Mouse (Mus musculus) liver, adult 10 weeks (tissue): Measurements from ENCODE around the gene Prss44. TPM values are rescaled to one million over a fixed set of nuclear protein-coding genes. Genes with fewer than 3 reads are reported as not detected.

Experiments used
- polyA plus RNA-seq: library from polyadenylated mRNA; stranded (reverse); fragments of 350-450 nt; fragmentation: Illumina TruSeq; extraction: RNeasy Lipid Tissue Mini Kit (QIAGEN cat#74804); gene quantifications from one replicate; pipeline ENCODE4 v1.2.3, GENCODE M21; 2014; ENCODE audit warnings: low read depth, low replicate concordance

Prss44 gene
- polyA plus RNA-seq = not detected

GRCm38 (mm10) chr9:110813789-110814188 lies at the start of gene Prss44:
Gene Prss44 (plus strand): TSS chr9:110813994.

GRCm38 (mm10) chr9:110797866-110798265 lies 15.9 kb upstream of the Prss44 start, which contains the start of gene Prss42:
Gene Prss42 (plus strand): TSS chr9:110798166.

GRCm38 (mm10) chr9:110826390-110826789 lies 12.6 kb downstream of the Prss44 start, which contains the start of gene Prss43:
Gene Prss43 (plus strand): TSS chr9:110826690.

GRCm38 (mm10) chr9:110834411-110834810 lies 20.6 kb downstream of the Prss44 start, which contains the start of gene Prss45:
Gene Prss45 (plus strand): TSS chr9:110834588.

GRCm38 (mm10) chr9:110844206-110844605 lies 30.4 kb downstream of the Prss44 start, which contains the start of gene Prss46:
Gene Prss46 (plus strand): TSS chr9:110844506.

GRCm38 (mm10) chr9:110857781-110858472 lies 44.1 kb downstream of the Prss44 start, which contains the start of gene Prss50:
Gene Prss50 (plus strand): TSS chr9:110857967.

Other genes starting within 250 kb of the Prss44 start
- gene Nradd, start 189.5 kb upstream of the Prss44 start, polyA plus RNA-seq = not detected
- 1.2 TPM for gene Nbeal2, start 159.8 kb upstream of the Prss44 start, polyA plus RNA-seq
- 1.9 TPM for gene Ccdc12, start 157.5 kb upstream of the Prss44 start, polyA plus RNA-seq
- gene Myl3, start 72.1 kb upstream of the Prss44 start, polyA plus RNA-seq = not detected
- 0.45 TPM for gene Pth1r, start 66.8 kb upstream of the Prss44 start, polyA plus RNA-seq
- gene Prss42, start 15.8 kb upstream of the Prss44 start, polyA plus RNA-seq = not detected
- not detected for gene Prss43, start 12.7 kb downstream of the Prss44 start, polyA plus RNA-seq
- gene Prss45, start 20.6 kb downstream of the Prss44 start, polyA plus RNA-seq = not detected
- gene Prss46, start 30.5 kb downstream of the Prss44 start, polyA plus RNA-seq = not detected
- not detected for gene Prss50, start 44.0 kb downstream of the Prss44 start, polyA plus RNA-seq
- gene Als2cl, start 65.9 kb downstream of the Prss44 start, polyA plus RNA-seq = 4.0 TPM
- gene Tmie, start 66.1 kb downstream of the Prss44 start, polyA plus RNA-seq = 9.6 TPM
- gene Fam240a, start 102.9 kb downstream of the Prss44 start, polyA plus RNA-seq = not detected
- not detected for gene Tdgf1, start 132.2 kb downstream of the Prss44 start, polyA plus RNA-seq
- gene Lrrc2, start 137.6 kb downstream of the Prss44 start, polyA plus RNA-seq = not detected
- gene Rtp3, start 176.6 kb downstream of the Prss44 start, polyA plus RNA-seq = 38.6 TPM
- not detected for gene Ltf, start 205.3 kb downstream of the Prss44 start, polyA plus RNA-seq
- gene Ccrl2, start 243.5 kb downstream of the Prss44 start, polyA plus RNA-seq = 0.34 TPM